Mouse (Mus musculus) lung, adult 2 months (tissue): ENCODE data around the gene Daglb. TPM values are rescaled to one million over a fixed set of nuclear protein-coding genes. Genes with fewer than 3 reads are reported as not detected.

Source experiments
- DNase-seq: peaks from one replicate; pipeline ENCODE4 v3.0.0; 2022
- H3K4me1 ChIP-seq: fragments of 200-500 bp; 2 replicates; pipeline ENCODE4 v1.6.1; 2011; ENCODE audit warnings: low read length; ENCODE audit not compliant: control insufficient read depth, insufficient read depth
- H3K4me3 ChIP-seq: fragments of 200-500 bp; replicated peaks from 2 replicates; pipeline ENCODE3; 2011; ENCODE audit warnings: low read depth, mild to moderate bottlenecking, control low read depth, low read length; ENCODE audit errors: extremely low read depth
- CTCF ChIP-seq: fragments of 200-500 bp; IDR thresholded peaks from 2 replicates; pipeline ENCODE4 v1.5.1; 2011; ENCODE audit warnings: mild to moderate bottlenecking, low read length, control low read depth; ENCODE audit not compliant: insufficient read depth
- POLR2A ChIP-seq: fragments of 200-500 bp; IDR thresholded peaks from 2 replicates; pipeline ENCODE4 v1.6.1; 2011; ENCODE audit warnings: low read depth, mild to moderate bottlenecking, control low read depth, low read length, borderline replicate concordance; ENCODE audit errors: extremely low read depth
- WGBS: fragments of 180-500 bp; shearing (Covaris S2); methylation state at CpG from one replicate; pipeline ENCODE4 v1.1.7; 2018; 5-methylcytosine and 5-hydroxymethylcytosine counted together
- polyA plus RNA-seq: library from polyadenylated mRNA; depleted of rRNA; stranded (reverse); fragments of >200 nt; gene quantifications from 2 replicates; pipeline ENCODE4 v1.2.3, GENCODE M21; 2012; rRNA removed

Daglb gene
- polyA plus RNA-seq: 16.5 and 18.1 TPM in 2 replicates

DNA sequence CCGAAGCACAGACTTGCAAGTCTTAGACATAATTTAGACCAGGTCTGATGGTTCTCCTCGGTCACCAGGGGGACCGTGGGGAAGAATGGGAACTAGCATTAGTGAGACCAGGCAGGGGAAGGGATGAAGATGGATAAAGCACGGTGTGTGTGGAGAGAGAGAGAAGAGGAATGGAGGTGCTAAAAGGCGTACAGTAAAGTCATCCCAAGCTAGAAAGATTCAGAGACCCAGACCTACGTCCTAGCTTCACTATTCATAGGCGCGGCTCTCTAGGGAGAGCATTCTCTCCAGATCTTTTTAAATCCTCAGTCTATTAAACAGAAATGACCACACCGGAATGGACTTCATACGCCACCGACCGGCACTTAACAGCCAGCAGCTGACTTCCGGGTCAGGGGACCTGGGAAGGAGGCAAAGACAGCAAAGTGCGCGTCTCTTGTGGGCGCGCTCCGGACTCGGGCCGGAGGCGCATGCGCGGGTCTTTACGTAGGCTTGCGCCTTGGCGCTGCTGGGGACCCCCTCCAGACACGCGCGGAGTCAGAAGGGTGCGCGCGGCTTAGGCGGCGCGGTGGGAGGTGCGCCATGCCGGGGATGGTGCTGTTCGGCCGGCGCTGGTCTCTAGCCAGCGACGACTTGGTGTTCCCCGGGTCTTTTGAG lies at the start of gene Daglb:
Gene Daglb, plus strand, starts transcription at position 485 of the 657 bp plus-strand sequence.
- TF ChIP-seq POLR2A: peak; percentile 77; the same call in 1 of the 2 replicates
- TF ChIP-seq CTCF: no peak
- peak; percentile 81 for DNase-seq
- 2% methylated on average over 43 of the region's 43 CpGs for WGBS
- Histone ChIP-seq H3K4me3 (peak within 1 kb of the TSS; percentile 78), H3K4me1 (no peaks in the 10 kb centered on the region)

DNA sequence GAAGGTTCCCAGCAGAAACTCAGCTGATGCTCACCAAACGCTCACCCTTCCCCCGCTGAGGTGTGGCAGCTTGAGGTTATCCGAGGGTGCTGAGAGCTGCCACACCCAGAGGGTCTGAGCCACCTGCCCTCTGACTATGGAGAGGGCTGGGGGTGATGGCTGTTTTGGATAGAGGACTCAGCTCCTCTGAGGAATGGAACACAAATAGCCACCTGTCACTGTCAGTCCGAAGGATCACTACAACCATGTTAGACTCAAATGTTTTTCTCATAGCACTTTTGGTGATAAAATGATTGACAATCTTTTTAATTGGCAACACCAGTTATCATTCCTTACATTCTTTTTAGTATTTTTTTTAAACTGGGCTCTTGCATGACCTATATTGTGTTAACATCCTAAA lies 42.9 kb upstream of the Daglb start:
- no peak for DNase-seq
- TF ChIP-seq CTCF (no peak), POLR2A (no peak)
- WGBS: 70% methylated on average over 4 of the region's 4 CpGs
- Histone ChIP-seq H3K4me1 (no peaks in the 10 kb centered on the region), H3K4me3 (no peak overlapping the region)

DNA sequence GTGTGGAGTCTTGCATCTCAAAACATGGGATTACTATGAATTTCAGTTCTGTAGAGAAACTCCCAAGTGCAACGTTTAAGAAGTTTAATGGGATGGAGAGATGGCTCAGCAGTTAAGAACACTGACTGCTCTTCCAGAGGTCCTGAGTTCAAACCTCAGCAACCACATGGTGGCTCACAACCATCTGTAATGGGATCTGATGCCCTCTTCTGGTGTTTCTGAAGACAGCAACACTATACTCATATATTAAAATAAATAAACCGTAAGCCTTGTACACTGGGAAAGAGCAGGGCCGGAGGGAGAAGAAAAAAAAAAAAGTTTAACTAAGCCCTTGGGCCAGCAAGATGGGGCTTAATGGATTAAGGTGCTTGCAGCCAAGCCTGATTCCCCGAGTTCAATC lies 41.4 kb upstream of the Daglb start:
- TF ChIP-seq POLR2A (no peak), CTCF (no peak)
- no peak overlapping the region for H3K4me3 ChIP-seq
- WGBS: 80% methylated on average over 4 of the region's 4 CpGs
- H3K4me1 ChIP-seq: no peaks in the 10 kb centered on the region
- DNase-seq: no peak

DNA sequence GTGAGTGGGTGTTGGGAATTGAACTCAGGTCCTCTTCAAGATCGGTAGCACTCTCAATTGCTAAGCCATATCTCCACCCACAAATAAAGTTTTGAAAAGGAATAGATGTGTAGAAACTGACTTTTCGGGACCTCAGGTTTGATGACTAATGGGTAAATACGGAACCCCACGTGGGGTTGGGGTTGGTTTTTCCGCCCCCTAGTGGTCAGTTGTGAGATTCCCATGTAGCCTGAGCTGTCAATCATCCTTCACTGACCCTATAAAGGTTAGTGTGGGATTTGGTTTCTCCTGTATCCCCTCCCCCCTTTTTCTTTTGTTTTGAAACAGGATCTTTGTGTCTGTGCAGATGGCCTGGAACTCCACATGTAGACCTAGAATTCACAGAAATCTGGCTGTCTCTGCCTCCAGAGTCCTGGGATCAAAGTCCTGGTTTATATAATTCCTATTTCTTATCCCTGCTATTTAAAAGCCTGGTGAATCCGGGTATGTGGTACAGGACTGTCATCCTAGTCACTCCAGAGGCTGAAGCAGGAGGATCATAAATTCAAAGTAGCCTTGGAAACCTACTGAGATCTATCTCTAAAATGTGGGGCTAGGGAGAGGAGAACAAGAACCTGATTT lies 40.4 kb upstream of the Daglb start:
- WGBS: 16% methylated on average over 6 of the region's 6 CpGs
- Histone ChIP-seq H3K4me3 (no peak overlapping the region), H3K4me1 (no peaks in the 10 kb centered on the region)
- DNase-seq: peak; percentile 50
- TF ChIP-seq POLR2A (no peak), CTCF (peak; percentile 78)

DNA sequence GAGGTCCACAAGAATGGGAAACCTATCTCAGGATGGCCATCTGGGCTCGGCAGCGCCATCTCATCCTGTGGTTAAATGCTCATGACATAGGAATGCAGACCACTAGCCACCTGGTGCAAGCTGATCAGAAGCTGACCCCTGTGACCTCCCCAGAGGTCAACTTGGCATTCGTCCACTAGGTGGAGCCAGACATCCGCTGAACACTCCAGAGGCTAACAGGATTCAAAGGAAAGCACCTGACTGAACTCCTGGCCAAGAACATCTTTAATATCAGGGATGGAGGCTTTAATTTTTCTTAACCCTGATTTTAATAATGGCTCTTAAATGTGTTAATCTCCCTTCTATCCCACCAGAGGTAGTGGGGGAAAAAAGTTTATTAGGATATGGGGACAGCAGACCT lies 30.0 kb upstream of the Daglb start:
- no peaks in the 10 kb centered on the region for H3K4me1 ChIP-seq
- TF ChIP-seq CTCF (peak; percentile 91), POLR2A (no peak)
- DNase-seq: peak; percentile 62
- no peak overlapping the region for H3K4me3 ChIP-seq
- 7% methylated on average over 4 of the region's 4 CpGs for WGBS

DNA sequence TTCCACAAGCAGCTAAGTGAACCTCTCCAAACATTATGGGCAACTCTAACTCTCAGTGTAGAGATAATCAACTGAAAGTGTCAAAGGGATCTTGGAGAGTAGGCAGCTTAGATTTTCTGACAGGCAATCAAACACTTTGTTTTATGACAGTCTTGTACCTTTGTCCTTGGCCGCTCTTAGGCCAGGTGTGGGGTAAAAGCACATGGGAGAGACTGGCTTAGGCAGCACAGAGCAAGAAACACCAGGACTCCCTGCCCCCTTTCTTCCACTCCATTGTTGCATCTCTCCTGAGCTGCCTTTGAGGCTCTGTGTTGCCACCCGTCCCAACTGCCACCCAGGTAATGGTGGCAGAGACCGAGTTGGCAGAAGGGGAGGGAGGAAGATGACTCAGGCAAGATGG lies 23.1 kb upstream of the Daglb start:
- TF ChIP-seq POLR2A (no peak), CTCF (no peak)
- no peaks in the 10 kb centered on the region for H3K4me1 ChIP-seq
- no peak overlapping the region for H3K4me3 ChIP-seq
- WGBS: 80% methylated on average over 3 of the region's 3 CpGs
- no peak for DNase-seq

DNA sequence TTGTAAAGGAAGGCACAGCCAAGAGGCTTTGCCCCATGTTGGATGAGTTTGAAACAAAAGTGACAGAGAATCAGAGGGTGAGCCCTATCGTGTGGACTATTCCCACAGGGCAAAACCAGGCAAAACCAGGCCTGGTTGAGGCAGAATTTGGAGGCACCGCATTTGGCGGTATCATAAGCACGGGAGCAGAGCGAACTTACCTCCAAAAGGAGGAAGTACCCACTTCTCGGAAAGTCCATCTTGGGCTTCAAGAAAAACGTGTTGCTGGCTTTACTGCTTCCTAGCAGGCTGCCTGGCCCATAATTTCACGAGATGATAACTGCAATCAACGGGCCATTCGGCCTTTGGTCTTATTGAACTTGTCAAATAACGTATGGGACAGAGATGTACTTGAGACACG lies 22.6 kb upstream of the Daglb start:
- Histone ChIP-seq H3K4me3 (no peak overlapping the region), H3K4me1 (no peaks in the 10 kb centered on the region)
- WGBS: 76% methylated on average over 12 of the region's 12 CpGs
- no peak for DNase-seq
- no peak for TF ChIP-seq POLR2A

DNA sequence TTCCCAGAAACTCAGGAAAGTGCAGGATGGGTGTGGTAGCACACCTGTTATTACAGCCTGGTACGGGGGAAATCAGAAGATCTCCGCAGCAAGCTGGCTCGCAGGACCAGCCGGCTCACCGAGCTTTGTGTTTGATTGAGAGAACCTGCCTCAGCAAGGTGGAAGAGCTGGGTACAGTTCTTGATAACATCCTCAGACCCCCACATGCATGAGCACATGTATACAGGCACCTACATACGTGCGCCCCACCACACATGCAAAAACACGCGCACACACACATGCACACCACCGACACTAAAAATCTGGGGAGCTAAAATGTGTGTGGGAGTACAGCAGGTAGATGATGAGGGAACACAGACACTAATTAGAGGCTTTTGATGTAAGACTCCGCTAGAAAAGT lies 713 bp upstream of the Daglb start:
- WGBS: 83% methylated on average over 11 of the region's 11 CpGs
- DNase-seq: no peak

DNA sequence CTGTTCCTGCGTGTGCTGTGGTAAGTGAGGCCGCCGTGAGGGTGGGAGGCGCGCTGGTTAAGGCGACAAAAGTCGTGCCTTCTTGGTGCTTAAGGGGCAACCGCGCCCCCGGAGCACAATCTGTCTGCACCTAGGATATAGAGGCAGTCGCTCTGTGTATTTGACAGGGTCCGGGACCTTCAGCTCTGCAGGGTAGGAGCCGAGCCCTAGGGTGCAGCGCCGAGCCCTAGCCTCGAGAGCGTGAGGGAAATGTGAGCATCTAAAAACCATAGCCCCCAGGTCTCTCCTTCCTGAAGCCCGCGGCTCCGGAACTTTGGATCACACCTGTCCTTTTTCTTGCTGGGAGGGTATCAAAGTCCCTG lies 354 bp downstream of the Daglb start:
- WGBS: 1% methylated on average over 20 of the region's 20 CpGs
- TF ChIP-seq CTCF: no peak
- TF ChIP-seq POLR2A: no peak
- H3K4me1 ChIP-seq: no peaks in the 10 kb centered on the region
- DNase-seq: no peak
- peak overlapping the region; percentile 78 for H3K4me3 ChIP-seq

More for the DNA sequence above, 713 bp upstream of the Daglb start:
- H3K4me3 ChIP-seq: no peak overlapping the region
- H3K4me1 ChIP-seq: no peaks in the 10 kb centered on the region
- no peak for TF ChIP-seq CTCF
- TF ChIP-seq POLR2A: no peak
